Mouse (Mus musculus): ENCODE data around the gene Gm10639.
"Not testable (repeated sequence)": the region's sequence is repeated elsewhere in the genome, so short reads cannot be mapped to it uniquely, and the experiment has no call there.

The Gm10639 gene

GRCm38 (mm10) chr9:78348206-78349004 is 58.7 kb downstream of the Gm10639 start:
- not testable (repeated sequence) for DNase-seq (ENCODE audit: low read depth, low spot score)

DNA sequence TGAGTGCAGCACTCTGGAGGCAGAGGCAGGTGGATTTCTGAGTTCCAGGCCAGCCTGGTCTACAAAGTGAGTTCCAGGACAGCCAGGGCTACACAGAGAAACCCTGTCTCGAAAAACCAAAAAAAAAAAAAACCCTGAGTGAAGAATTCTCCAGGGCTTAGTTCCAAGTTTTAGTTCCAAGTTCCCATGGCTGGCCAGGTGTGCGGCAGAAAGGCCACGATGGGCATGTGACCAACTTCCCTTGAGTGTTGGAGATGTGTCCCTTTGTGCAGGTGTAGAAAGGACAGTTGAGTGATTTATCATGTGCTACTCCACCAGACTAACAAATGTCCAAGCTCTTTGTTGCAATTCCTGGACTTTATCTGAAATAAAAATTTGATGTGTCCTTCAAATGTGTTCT is 59.4 kb downstream of the Gm10639 start:
- DNase-seq (ENCODE audit: low read depth, low spot score) = not testable (repeated sequence)

GRCm38 (mm10) chr9:78350007-78350406 is 60.3 kb downstream of the Gm10639 start:
- DNase-seq (ENCODE audit: low read depth, low spot score) = not testable (repeated sequence)

DNA sequence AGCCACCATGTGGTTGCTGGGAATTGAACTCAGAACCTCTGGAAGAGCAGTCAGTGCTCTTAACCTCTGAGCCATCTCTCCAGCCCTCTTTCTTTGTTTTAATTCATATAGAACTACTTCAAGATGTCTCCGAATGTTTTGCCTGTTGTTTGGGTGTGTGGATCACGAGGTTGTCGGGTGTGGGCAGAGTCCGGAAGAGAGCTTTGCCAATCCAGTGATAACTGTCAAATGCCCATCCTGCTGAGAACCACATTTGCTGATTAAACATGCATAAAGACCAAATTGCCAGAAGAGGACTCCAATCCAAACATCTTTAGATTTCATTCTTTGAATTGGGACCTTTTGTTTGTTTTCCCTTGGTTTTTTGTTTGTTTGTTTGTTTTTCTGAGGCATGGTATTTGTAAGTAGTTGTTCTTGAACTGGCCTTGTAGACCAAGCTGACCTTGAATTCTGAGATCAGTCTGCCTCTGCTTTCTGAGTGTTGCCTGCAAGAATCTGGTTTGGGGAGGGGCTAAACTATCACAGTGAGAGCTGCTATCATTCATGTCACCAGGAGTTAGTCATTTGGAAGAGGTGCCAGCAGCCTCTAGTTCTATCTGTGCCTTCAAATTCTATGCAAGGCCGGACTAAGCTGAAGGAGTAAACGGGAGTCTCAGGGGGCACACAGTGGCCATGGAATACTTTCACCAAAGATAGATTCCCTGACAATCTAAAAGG is 61.9 kb downstream of the Gm10639 start:
- no peak for DNase-seq (ENCODE audit: low read depth, low spot score)
